Mouse (Mus musculus) stomach, postnatal 0 days (tissue): ENCODE data around the gene Xylt1.

ENCODE experiments used
- CTCF ChIP-seq: IDR thresholded peaks from 2 replicates; pipeline ENCODE4 v1.5.1; 2016; ENCODE audit warnings: antibody characterized with exemption, low read depth, mild to moderate bottlenecking, moderate library complexity
- EP300 ChIP-seq: optimal IDR thresholded peaks from 2 replicates; pipeline ENCODE3; 2016; ENCODE audit warnings: antibody characterized with exemption

GRCm38 (mm10) chr7:117481404-117481803, 100.6 kb downstream of the Xylt1 start:
- TF ChIP-seq CTCF (no peak), EP300 (no peak)
